Mouse (Mus musculus): ENCODE results near the gene Megf11.

DNA sequence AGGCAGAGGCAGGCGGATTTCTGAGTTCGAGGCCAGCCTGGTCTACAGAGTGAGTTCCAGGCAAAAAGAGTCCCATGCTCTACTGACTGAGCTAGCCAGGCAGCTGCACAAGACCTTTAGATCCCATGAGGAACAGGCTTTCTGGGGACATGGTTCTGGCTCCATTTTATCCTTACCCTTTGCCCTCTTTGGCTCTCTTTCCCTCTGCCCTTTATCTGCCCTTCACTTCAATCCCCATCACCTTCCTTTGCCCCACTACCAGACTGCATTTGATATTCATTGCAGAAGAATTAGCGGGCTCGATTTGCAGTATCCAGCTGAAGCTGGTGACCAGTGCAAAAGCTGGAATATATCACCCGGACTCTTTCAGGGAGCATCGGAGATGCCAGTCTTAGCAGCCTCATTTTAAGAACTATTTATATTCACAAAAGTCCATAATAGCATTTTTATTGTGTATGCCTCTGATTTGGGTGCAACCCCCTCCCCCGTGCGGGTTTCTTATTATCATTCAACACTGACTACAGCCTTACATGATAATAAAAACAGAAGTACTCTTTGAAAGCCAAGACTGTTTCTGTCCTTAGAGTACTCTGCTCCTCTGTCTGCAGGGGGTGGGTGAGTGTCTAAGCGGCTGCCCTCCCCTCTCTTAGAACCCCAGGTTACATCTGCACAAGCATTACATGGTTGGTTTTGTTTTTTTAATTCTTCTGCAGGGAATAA is 24.0 kb upstream of the Megf11 start:
- no peak for TF ChIP-seq CTCF (IDR thresholded peaks at IDR 0.05; ENCODE audit: low read depth)
- no peak for TF ChIP-seq EP300 (IDR thresholded peaks at IDR 0.05; ENCODE audit: low read depth)
